Mouse (Mus musculus) stomach, postnatal 0 days (tissue): Measurements from ENCODE around the gene Dnah11.

Source experiments
- CTCF ChIP-seq: IDR thresholded peaks from 2 replicates; pipeline ENCODE4 v1.5.1; 2016; ENCODE audit warnings: antibody characterized with exemption, low read depth, mild to moderate bottlenecking, moderate library complexity
- EP300 ChIP-seq: optimal IDR thresholded peaks from 2 replicates; pipeline ENCODE3; 2016; ENCODE audit warnings: antibody characterized with exemption

DNA sequence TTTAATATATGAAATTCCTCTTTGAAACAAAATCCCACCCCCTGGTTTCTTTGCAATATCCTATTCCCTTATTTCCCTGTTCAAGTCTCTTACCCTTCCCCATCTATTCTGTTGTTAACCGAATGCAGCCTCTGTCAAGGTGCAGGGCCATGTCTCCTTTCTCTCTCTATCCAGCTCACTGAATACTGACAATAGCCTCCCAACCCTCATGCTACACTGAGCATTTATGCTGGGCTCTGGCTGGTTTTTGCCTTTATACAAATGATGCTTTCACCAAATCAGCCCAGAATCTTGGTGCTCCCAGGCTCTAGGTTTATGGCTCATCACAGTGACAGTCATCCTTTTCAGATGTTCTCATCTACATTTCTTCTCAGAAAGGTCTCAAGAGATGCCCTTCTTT is 91.1 kb downstream of the Dnah11 start:
- TF ChIP-seq CTCF (no peak), EP300 (no peak)
